Mouse (Mus musculus) embryonic stem cell, embryonic (primary cell): ENCODE data around the gene Hdac11.
"Not testable (repeated sequence)": the region's sequence is repeated elsewhere in the genome, so short reads cannot be mapped to it uniquely, and the experiment has no call there.

Experiments
- CTCF ChIA-PET, 4 experiments: fragments of 300-600 bp in 2 of 4; fragments of 350-600 bp in 2 of 4; sonication (Branson Sonifier 250); formaldehyde crosslinking; loops; one replicate each; lab custom pipeline; 2022; ENCODE audit warnings: inconsistent platforms in 2 of 4; lab: Charles Lee
- POLR2A ChIA-PET, 4 experiments: fragments of 300-600 bp in 2 of 4; fragments of 350-600 bp in 2 of 4; sonication (Branson Sonifier 250); formaldehyde crosslinking; loops; one replicate each; lab custom pipeline; 2022; ENCODE audit warnings: antibody characterized with exemption in 4 of 4, inconsistent platforms in 1 of 4; lab: Charles Lee

Hdac11 gene

DNA sequence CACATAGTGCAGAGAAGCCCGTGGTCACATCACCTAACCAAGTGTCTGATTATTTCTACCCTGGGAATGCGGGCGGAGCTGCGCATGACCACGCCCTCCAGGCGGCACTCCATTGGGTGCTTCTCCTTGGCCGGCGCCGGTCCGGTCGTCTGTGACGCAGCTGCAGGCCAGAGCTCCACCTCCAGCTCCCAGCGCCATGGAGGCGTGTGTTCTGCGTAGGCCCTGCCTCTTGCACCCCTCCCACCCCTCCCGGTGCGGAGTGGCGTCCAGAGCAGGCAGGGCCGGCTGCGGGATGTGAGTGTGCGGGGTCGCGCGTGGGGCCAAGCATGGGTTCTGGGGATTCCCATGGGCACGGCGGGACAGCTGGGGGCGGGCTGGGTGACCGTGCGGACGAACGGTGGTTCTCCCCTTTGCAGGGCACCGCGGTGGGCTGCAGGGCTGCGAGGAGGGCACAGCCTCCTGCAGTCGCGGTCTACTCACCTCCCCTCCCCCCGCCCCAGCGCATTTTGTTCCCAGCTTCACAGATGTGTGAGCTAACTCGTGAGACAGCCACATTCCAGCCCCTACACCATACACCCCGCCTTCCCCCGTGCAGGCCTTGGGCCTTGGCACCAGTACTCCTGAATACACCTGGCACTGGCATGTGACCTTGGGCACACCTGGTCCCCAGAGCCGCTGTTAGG, at the start of gene Hdac11:
Gene Hdac11 (plus strand): TSS at position 112 of the 683 bp plus-strand sequence.
- CTCF ChIA-PET, result interaction anchor here (0.6 to 2.3 kb wide), 40 partner anchors 8 to 436 kb away, joined by 3 to 20 read pairs (median 4); partner anchors contain the start of gene Iqsec1 (in 1 of the 4)
- POLR2A ChIA-PET, result interaction anchor here in 3 of 4 experiments (0.6 to 3.2 kb wide), 33 partner anchors 8 to 1512 kb away, joined by 3 to 14 read pairs (median 3); partner anchors contain the start of genes Iqsec1 (in 1 of the 3), Nup210 (in 1 of the 3) and Slc41a3 (in 1 of the 3)

DNA sequence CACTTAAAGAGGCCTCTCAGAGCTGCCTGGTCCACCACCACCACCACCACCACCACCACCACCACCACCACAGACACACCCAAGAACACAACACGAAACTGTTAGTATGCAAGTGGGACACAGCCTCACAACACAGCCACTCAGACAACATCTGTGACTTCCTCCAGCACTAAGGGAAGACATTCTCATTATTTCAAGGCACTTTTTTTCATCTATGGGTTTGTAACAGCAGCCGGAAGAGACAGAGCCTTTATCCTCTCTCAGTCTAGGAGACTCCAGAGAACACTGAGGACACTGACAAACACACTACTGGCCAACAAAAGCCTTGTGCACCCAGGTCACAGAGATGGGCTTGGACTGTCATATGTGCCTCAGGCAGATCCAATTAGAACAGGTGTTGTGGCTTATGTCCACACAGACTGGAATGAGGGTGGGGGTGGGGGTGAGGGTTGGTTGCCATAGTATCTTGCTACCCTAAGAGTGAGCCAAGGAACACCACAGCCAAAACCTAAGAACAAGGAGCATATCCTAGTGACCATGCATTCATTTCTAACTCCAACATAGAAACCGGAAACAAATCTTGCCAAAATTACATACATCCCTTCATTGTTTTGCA, 48.1 kb upstream of the Hdac11 start:
- POLR2A ChIA-PET, result interaction anchor here in 2 of 4 experiments (1.4 to 2.3 kb wide), 2 partner anchors 13 to 378 kb away, joined by 3 to 5 read pairs; no protein-coding TSS in a partner anchor
- CTCF ChIA-PET, result no interaction called here

DNA sequence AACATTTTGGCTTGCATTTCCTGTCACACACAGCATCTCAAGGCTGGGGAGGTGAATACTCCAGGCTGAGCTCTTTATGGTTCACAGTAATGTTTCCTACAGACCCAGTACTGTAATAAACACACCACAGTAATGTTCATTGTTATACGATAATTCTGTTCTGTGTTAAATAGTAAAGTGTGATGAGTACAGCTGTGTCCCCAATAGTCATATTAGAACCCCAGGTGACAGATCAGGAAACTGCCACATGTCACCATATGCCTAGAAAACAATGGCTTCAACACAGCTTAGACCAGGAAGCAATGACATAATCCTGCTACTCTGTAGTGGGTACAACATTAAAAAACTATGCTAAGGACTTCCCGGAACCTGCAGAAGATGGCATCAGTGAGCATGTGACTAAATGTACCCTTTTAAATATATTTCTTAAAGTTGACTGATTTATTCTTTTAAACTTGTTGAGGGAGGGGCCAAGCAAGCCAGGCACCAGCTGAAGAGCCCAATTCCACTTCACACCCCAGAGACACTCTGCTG, 47.5 kb upstream of the Hdac11 start:
- CTCF ChIA-PET, result no interaction called here
- POLR2A ChIA-PET, result interaction anchor here in 2 of 4 experiments (1.0 to 2.3 kb wide), 3 partner anchors 11 to 379 kb away, joined by 3 to 5 read pairs (median 3); no protein-coding TSS in a partner anchor

DNA sequence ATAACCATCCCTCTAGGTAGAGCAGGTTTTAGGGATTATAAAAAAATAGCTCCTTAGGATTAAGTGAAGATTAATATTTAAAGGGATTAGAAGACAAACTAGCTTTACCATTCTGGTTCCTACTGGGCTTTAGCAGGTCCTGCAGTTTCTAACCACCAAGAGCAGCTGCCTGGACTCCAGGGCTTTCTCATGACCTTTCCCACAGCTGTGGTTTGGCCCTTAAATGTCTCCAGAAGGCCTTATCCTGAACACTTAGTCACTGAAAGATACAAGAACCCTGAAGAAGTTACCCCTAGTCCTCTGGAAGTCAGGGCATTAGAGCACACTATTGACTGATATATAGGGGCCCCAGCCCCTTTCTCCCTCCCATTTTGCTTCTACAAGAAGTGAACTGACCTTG, 47.0 kb upstream of the Hdac11 start:
- ChIA-PET POLR2A (interaction anchor here in 2 of 4 experiments (1.0 to 2.3 kb wide), 3 partner anchors 12 to 379 kb away, joined by 3 to 5 read pairs (median 3); no protein-coding TSS in a partner anchor), CTCF (no interaction called here)

DNA sequence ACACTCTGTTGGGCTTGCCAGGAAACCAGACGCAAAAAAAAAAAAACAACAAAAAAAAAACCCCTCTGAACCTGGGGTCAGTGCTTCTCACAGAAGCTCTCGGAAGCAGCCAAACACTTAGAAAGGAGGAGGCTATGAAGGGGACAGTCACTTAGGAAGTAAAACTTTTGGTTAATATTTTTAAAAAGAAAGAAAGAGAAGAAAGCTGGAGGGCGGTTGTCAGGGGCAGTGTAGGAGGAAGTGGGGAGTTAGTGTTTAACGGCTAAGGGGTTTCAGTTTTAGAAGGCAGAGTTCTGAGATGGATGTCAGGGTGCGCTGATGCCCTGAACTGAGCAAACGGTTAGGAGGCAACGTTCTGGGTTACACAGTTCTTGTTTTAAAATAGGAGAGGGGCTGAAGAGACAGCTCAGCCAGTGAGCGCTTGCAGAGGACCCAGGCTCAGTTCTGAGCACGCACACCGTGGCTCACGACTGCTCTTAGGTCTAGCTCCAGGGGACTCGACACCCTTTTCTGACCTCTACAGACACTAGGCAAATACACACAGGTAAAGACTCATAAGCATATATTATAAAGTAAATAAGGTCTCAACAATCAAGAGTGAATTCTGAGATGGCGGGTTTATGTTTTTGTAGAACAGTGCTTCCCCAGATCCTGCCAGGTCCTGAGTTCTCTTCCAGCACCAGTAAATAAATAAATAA, 46.0 kb upstream of the Hdac11 start:
- POLR2A ChIA-PET, result interaction anchor here in 2 of 4 experiments (0.5 to 2.3 kb wide), 7 partner anchors 15 to 502 kb away, joined by 3 to 9 read pairs (median 4); partner anchors contain the start of genes Hdac11 (in 1 of the 2) and Iqsec1 (in 1 of the 2)
- CTCF ChIA-PET, result interaction anchor here in 2 of 4 experiments (0.7 to 1.4 kb wide), 2 partner anchors 373 to 466 kb away, joined by 3 to 8 read pairs; no protein-coding TSS in a partner anchor

DNA sequence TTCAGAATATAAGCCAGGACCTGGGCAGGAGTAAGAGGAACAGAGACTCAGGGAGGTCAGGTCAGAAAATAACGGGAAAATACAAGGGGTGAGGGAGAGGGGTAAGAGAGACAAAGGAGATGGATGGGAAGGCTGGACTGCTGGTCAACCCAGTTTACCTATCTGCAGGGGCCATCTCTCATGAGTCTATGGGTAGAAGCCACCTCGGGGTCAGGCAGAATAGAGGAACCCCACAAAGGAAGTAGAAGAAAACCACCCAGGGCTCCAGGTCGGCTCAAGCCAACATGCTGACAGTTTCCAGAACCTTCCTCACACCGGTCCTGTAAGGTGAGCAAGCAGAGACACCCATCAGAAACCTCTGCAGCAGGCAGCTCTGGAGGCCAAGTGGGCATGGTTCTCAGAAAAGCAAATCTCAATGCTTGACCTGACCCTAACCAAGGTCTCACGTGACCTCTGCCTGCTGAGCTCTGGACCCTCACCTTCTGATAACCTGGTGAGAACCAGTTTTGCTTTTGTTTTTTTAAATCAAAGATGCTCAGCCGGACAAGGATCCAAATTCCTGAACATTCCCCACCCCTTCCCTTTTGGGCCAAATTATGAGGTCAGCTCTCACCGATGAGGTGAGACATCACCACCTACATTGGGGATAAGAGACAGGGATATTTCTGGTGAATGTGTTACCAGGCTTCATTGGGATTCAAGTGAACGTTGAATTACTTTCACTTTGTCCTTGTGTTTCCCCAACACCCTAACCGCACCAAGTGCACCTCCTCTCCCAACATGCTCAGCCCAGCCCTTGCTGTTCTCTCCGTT, 45.1 kb upstream of the Hdac11 start:
- ChIA-PET CTCF (interaction anchor here in 2 of 4 experiments (0.8 to 1.4 kb wide), 6 partner anchors 17 to 374 kb away, joined by 3 to 4 read pairs (median 3); no protein-coding TSS in a partner anchor), POLR2A (interaction anchor here in 2 of 4 experiments (0.6 to 1.8 kb wide), 6 partner anchors 8 to 1923 kb away, joined by 3 to 10 read pairs (median 4); partner anchors contain the start of genes Hdac11 (in 1 of the 2) and Iqsec1 (in 1 of the 2))

DNA sequence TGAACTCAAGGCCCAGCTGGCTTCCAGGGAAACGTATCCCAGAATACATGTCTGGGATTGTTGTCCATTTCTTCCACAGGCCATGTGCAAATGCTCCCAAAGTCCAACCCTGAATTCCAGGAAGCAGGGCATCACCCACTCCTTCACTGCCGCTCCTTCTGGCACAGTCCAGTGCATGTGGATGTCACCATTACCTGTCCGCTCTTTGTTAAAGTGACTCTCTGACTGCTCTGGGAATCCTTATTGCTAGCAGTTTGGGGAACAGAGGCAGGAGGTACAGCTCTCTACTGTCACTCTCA, 44.6 kb upstream of the Hdac11 start:
- CTCF ChIA-PET, result interaction anchor here in 2 of 4 experiments (0.8 to 1.2 kb wide), 4 partner anchors 16 to 174 kb away, joined by 3 to 4 read pairs (median 3); no protein-coding TSS in a partner anchor
- POLR2A ChIA-PET, result interaction anchor here (0.5 to 1.8 kb wide), 10 partner anchors 9 to 1923 kb away, joined by 3 to 10 read pairs (median 4); partner anchors contain the start of gene Iqsec1 (in 2 of the 4)

DNA sequence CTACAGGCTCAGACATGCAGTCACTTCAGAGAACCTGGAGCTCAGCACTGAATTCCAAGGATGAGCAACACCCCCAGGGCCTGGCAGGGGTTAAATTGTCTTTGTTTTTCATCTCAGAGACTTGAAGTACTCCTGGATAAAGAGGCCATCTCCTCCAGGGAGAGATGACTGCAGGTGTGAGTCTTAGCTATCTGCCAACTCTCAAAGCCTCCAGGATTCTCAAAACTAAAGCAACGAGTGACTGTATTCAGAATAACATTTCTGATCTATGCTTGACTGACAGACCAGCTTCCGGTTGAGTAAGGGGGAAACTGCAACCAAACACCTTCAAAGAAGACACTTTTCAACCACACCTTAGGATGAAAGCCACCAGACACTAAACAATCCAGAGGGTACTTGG, 41.7 kb upstream of the Hdac11 start:
- POLR2A ChIA-PET, result interaction anchor here in 3 of 4 experiments (0.6 to 6.7 kb wide), 17 partner anchors 8 to 553 kb away, joined by 3 to 78 read pairs (median 6); partner anchors contain the start of genes Hdac11 (in 2 of the 3) and Iqsec1 (in 2 of the 3)
- CTCF ChIA-PET, result interaction anchor here in 3 of 4 experiments (0.8 to 2.6 kb wide), 5 partner anchors 9 to 30 kb away, joined by 3 to 11 read pairs (median 4); no protein-coding TSS in a partner anchor

DNA sequence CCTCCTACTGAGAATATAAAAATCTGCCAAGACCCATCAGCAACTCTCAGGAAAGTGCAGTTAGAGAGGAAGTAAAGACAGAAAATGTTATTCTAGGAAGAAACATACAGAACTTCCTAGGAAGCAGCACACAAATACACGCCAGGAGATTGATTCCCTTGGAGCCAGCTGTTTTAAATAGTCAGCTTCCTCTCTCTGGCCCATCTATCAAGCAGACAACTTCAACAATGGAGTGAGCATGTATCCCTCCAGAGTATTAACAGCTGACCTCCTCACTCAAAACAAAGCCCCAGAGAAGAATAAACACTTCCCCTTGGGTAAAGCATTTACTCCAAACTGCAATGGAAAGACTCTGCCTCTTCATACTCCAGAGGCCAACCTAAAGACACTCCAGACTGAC, 41.3 kb upstream of the Hdac11 start:
- ChIA-PET CTCF (interaction anchor here in 3 of 4 experiments (0.8 to 2.6 kb wide), 5 partner anchors 10 to 30 kb away, joined by 3 to 11 read pairs (median 4); no protein-coding TSS in a partner anchor), POLR2A (interaction anchor here in 3 of 4 experiments (0.6 to 6.7 kb wide), 20 partner anchors 9 to 554 kb away, joined by 3 to 78 read pairs (median 4); partner anchors contain the start of genes Hdac11 (in 2 of the 3) and Iqsec1 (in 2 of the 3))

DNA sequence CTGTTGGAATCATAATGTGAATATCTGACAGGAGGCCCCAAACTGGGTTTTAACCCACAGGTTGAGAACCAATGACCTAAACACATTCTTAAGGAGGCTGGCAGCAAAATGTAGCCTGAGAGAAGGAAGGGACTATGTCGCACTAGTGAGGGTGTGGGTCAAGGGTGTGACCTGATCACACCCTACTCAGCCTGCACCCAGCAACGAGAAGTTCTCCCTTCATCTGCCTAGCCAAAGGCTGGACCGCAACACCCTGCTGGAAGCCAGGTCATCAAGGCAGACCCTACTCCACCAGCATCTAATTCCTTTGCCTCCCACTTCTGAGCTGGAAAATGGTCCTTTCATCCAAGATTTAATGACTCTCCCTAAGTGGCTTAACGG, 40.6 kb upstream of the Hdac11 start:
- ChIA-PET CTCF (interaction anchor here in 3 of 4 experiments (0.6 to 2.6 kb wide), 5 partner anchors 10 to 378 kb away, joined by 3 to 11 read pairs (median 7); no protein-coding TSS in a partner anchor), POLR2A (interaction anchor here (1.0 to 6.7 kb wide), 17 partner anchors 10 to 379 kb away, joined by 3 to 78 read pairs (median 6); partner anchors contain the start of genes Iqsec1 (in 2 of the 4) and Hdac11 (in 1 of the 4))

DNA sequence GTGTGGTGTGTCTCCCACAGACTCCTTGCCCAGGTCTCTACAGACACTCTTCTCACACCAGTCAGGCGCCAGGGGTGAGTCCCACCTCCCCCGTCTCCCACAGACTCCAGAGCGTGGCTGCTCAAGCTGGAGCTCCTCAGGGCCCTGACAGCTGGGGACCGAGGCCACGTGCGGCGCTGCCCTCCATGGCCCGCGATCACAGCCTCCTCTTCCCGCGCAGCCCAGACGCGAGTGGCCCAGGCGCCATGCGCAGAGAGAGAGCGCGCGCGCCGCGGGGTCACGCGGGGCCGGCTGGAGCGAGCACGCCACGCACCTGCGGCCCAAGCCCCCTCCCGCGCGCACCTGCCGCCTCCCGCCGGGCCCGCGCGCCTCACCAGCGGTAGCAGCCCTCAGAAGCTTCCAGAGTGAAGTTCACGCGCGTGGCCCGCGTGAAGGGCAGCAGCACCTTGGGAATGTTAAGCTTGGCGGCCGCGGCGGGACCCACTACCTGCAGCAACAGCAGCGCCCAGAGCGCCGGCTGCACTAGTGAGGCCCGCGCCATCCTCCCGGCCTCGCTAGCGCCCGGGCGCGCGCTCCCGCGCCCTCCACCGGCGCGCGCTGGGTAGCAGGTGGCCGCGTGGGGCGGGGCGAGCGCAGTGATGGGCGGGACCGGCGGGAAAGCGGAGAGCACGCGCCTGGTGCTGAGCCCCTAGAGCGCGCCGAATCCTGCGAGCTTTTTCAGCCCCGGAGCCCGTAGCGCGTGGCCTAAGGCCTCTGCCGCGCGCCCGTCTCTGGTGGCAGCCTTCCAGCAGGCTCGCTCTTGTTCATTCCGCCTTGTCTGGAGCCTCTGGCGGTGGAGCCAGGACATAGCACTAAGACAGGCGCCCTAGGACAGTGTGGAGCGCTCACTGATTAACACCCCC, 40.0 kb upstream of the Hdac11 start, which contains the start of gene Nup210:
Gene Nup210 (minus strand): TSS at position 586 of the 902 bp plus-strand sequence.
- ChIA-PET CTCF (interaction anchor here in 3 of 4 experiments (0.5 to 2.2 kb wide), 8 partner anchors 9 to 1801 kb away, joined by 3 to 18 read pairs (median 6); no protein-coding TSS in a partner anchor), POLR2A (interaction anchor here (0.5 to 6.7 kb wide), 25 partner anchors 10 to 385 kb away, joined by 3 to 78 read pairs (median 4); partner anchors contain the start of genes Hdac11 (in 2 of the 4) and Iqsec1 (in 2 of the 4))

DNA sequence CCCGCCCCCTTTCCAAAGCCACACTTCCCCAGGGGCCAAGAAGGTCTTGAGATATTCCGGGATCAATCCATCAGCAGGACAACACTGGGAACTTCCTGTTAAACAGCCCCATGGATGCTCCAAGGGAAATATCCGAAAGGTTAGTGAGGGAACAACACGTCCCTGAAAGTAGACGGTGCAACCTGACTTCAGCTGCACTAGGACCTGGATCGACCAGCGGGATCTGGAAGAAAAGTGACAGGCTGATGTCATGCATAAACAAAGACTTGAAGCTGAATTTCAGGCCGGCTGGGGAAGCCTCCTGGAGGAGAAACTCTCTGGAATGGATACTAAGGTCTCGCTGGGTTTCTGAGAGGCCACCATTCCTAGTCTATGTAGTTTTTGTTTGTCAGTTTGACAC, 39.3 kb upstream of the Hdac11 start:
- CTCF ChIA-PET, result interaction anchor here in 3 of 4 experiments (0.7 to 1.8 kb wide), 4 partner anchors 12 to 57 kb away, joined by 3 to 18 read pairs (median 6); no protein-coding TSS in a partner anchor

DNA sequence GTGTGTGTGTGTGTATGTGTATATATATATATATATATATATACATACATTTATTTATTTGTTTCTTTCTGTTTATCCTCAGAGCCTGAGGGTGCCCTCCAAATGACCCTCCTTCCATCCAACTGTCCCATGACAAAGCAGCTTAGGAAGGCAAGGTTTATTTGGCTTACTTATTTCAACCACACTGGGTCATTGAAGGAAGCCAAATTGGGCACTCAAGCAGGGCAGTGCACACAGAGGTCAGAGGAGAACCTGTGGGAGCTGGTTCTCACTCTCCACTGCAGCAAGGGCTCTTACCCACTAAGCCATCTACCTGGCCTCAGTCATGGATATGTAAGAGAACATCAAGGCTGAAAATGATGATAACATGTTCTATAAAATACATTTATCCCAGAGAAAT, 37.9 kb upstream of the Hdac11 start:
- ChIA-PET CTCF (no interaction called here), POLR2A (interaction anchor here in 3 of 4 experiments (0.7 to 6.7 kb wide), 4 partner anchors 14 to 203 kb away, joined by 4 to 78 read pairs (median 18); partner anchors contain the start of gene Iqsec1 (in 2 of the 3))

More for the DNA sequence above, 39.3 kb upstream of the Hdac11 start:
- POLR2A ChIA-PET, result interaction anchor here (0.6 to 6.7 kb wide), 16 partner anchors 12 to 385 kb away, joined by 3 to 78 read pairs (median 4); partner anchors contain the start of genes Iqsec1 (in 2 of the 4) and Hdac11 (in 1 of the 4)

DNA sequence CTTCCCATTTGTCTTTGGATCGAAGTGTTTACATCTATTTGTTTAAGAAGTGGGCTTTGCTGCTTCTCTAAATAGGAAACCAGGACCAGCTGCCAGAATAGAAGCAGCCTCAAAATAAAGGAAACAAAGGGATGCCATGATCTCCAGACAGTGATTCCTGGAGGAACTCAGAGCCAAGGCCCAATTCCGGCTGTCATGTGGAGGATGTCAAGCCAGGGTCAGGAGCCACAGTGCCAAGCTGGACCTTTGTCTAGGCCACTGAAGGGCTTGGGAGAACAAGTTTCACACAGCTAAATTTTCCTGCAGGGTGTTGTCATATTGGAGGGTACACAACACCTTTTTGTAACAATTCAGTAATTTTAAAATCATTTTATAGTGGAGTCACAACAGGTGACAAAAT, 36.3 kb upstream of the Hdac11 start:
- ChIA-PET POLR2A (no interaction called here), CTCF (no interaction called here)

DNA sequence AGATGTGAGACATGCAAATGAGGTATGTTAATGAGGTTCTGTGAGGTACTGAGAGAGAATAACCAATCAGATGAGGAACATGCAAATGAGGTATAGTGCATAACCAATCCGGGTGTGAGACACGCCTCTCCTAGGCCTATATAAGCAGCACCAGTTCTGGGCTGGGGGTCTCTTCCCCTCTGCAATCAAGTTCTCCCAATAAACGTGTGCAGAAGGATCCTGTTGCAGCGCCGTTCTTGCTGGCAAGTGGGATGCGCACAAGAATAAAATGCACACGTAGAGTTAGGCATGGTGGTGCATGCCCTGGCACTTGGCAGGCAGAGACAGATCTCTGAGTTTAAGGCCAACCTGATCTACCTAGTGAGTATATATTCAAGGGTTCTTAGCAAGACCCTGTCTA, 35.4 kb upstream of the Hdac11 start:
- CTCF ChIA-PET, result interaction anchor here in 1 of 4 experiments (0.5 kb wide), 1 partner anchor 40 kb away, joined by 3 read pairs; no protein-coding TSS in a partner anchor

More for the DNA sequence above, 35.4 kb upstream of the Hdac11 start:
- POLR2A ChIA-PET, result not testable (repeated sequence)
